Mouse (Mus musculus) A20 (cell line): ENCODE measurements around the gene Srgap3.
"Not testable (repeated sequence)": the region's sequence is repeated elsewhere in the genome, so short reads cannot be mapped to it uniquely, and the experiment has no call there.

Experiments
- DNase-seq: peaks from one replicate; pipeline ENCODE4 v3.0.0-alpha.2; 2011; ENCODE audit warnings: low read depth, low spot score

Srgap3 gene

GRCm38 (mm10) chr6:112752517-112752916 is 194.5 kb downstream of the Srgap3 start:
- DNase-seq: no peak

GRCm38 (mm10) chr6:112752007-112752406 is 195.1 kb downstream of the Srgap3 start:
- DNase-seq: no peak

- DNase-seq: no peak
Measured at GRCm38 (mm10) chr6:112742297-112742696, 204.8 kb downstream of the Srgap3 start.

- no peak for DNase-seq
Measured at GRCm38 (mm10) chr6:112741766-112742165, 205.3 kb downstream of the Srgap3 start.

- no peak for DNase-seq
Measured at GRCm38 (mm10) chr6:112739635-112740034, 207.4 kb downstream of the Srgap3 start.

GRCm38 (mm10) chr6:112738924-112739323 is 208.1 kb downstream of the Srgap3 start:
- DNase-seq: no peak

- no peak for DNase-seq
Measured at GRCm38 (mm10) chr6:112736471-112736870, 210.6 kb downstream of the Srgap3 start.

- no peak for DNase-seq
Measured at GRCm38 (mm10) chr6:112735054-112735453, 212.0 kb downstream of the Srgap3 start.

- no peak for DNase-seq
Measured at GRCm38 (mm10) chr6:112733942-112734341, 213.1 kb downstream of the Srgap3 start.

- DNase-seq: peak; percentile 14
Measured at GRCm38 (mm10) chr6:112732434-112732833, 214.6 kb downstream of the Srgap3 start.

GRCm38 (mm10) chr6:112731386-112731785 is 215.7 kb downstream of the Srgap3 start:
- no peak for DNase-seq

- DNase-seq: no peak
Measured at GRCm38 (mm10) chr6:112728760-112729422, 218.2 kb downstream of the Srgap3 start.

GRCm38 (mm10) chr6:112725468-112725867 is 221.6 kb downstream of the Srgap3 start:
- DNase-seq: no peak

- DNase-seq: no peak
Measured at GRCm38 (mm10) chr6:112720409-112721080, 226.5 kb downstream of the Srgap3 start.

- no peak for DNase-seq
Measured at GRCm38 (mm10) chr6:112719983-112720382, 227.1 kb downstream of the Srgap3 start.

GRCm38 (mm10) chr6:112717168-112717567 is 229.9 kb downstream of the Srgap3 start:
- DNase-seq: peak; percentile 37

GRCm38 (mm10) chr6:112713951-112714350 is 233.1 kb downstream of the Srgap3 start:
- DNase-seq: no peak

GRCm38 (mm10) chr6:112702296-112702695 is 244.8 kb downstream of the Srgap3 start:
- DNase-seq: not testable (repeated sequence)

GRCm38 (mm10) chr6:112700392-112700791 is 246.7 kb downstream of the Srgap3 start:
- peak; percentile 58 for DNase-seq

GRCm38 (mm10) chr6:112699115-112699514 is 248.0 kb downstream of the Srgap3 start:
- DNase-seq: no peak

GRCm38 (mm10) chr6:112696056-112696950 is 250.8 kb downstream of the Srgap3 start, which contains the start of gene Rad18:
TSS of gene Rad18 (minus strand) at chr6:112696686.
- peak; percentile 94 for DNase-seq

GRCm38 (mm10) chr6:112694492-112694891 is 252.6 kb downstream of the Srgap3 start:
- DNase-seq: no peak
